Mouse (Mus musculus): ENCODE data around the gene Itpkb. TPM values are rescaled to one million over a fixed set of nuclear protein-coding genes. Genes with fewer than 3 reads are reported as not detected.

Gene Itpkb
- total and polyA plus RNA-seq, 3 experiments: 4.2 to 14.4 (median 10.6) TPM

GRCm38 (mm10) chr1:180422076-180422828 is 92.0 kb downstream of the Itpkb start (continued):
- TF ChIP-seq TBP (conservative IDR thresholded peaks at IDR 0.05; ENCODE audit: low read depth, low read length) (no peak), POLR2AphosphoS2 (IDR thresholded peaks at IDR 0.05; ENCODE audit: low read depth, low read length) (no peak), KAT2A (IDR thresholded peaks at IDR 0.05; ENCODE audit: insufficient replicate concordance, low read length) (no peak), TCF12 (IDR thresholded peaks at IDR 0.05; ENCODE audit: low read depth, low read length) (peak; percentile 21; the same call in 1 of the 2 replicates), CTCF (conservative IDR thresholded peaks at IDR 0.05 in 1 of 2, IDR thresholded peaks at IDR 0.05 in 1 of 2; ENCODE audit: low read depth in 2 of 2, low read length in 2 of 2) (peak; percentile 63 to 91), E2F4 (IDR thresholded peaks at IDR 0.05; ENCODE audit: insufficient replicate concordance, low read depth, low read length) (no peak), HCFC1 (IDR thresholded peaks at IDR 0.05; ENCODE audit: low read depth, low read length) (no peak), CHD1 (IDR thresholded peaks at IDR 0.05; ENCODE audit: low read depth, low read length) (no peak), IRF4 (IDR thresholded peaks at IDR 0.05; ENCODE audit: low read depth, low read length) (peak; percentile 41)

DNA sequence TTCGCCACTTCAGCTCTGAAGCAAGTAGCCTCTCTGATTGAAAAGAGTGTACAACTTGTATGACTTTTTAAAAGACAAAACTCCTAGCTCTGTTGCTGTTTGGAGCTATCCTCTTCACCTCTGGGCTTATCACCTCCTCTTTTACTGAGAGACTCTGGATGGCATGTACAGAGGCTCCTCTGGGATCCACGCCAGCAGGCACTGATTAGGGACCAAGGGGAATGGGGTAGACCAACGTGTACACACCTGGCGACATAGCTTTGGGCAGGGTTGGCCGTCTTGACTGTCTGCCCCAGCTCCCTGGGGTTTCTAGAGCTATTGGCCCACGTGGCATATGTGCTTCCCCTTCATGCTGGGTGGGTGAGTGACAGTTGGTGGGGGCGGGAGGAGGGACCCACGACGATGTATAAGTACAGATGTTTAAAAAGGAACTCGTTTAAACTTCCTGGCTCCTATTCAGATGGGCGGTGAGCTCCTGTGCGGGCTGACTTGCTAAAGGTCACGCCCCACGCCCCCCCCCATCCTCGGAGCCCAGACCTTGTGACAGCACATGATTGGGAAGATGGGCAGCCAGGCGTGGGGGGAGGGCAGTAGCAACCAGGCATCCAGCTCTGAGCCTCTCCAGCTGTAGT is 92.8 kb downstream of the Itpkb start:
- Histone ChIP-seq H3K4me3 (replicated peaks in 1 of 3; ENCODE audit: low read depth in 2 of 3, low read length in 2 of 3, poor library complexity in 1 of 3) (no peak overlapping the region), H3K4me1 (ENCODE audit: control insufficient read depth in 1 of 2, insufficient read depth in 2 of 2) (peaks cover 52 to 96% of the 10 kb centered on the region in 2 experiments), H3K27me3 (replicated peaks) (no peaks in the 10 kb centered on the region), H3K27ac (ENCODE audit: insufficient read depth, low read depth) (peak overlapping the region; percentile 90), H3K9ac (ENCODE audit: insufficient read depth, low read depth) (peak overlapping the region; percentile 15; the same call in 1 of the 2 replicates), H3K79me2 (replicated peaks; ENCODE audit: control insufficient read depth, extremely low read depth, insufficient read depth, poor library complexity, severe bottlenecking) (no peaks in the 10 kb centered on the region), H3K36me3 (replicated peaks in 1 of 2; ENCODE audit: control insufficient read depth in 1 of 2, insufficient read depth in 1 of 2, low read length in 1 of 2) (peaks cover 28 to 52% of the 10 kb centered on the region in 2 experiments), H3K9me3 (replicated peaks; ENCODE audit: low read length) (no peaks in the 10 kb centered on the region), H3K4me2 (ENCODE audit: insufficient read depth, low read depth, poor library complexity, severe bottlenecking) (peak overlapping the region; percentile 8)
- dilution Hi-C loops (cut with MboI; ENCODE audit: extremely low pct_ligation_motif_present, extremely low pct_unique_long_range_greater_than_20kb, low sequenced_read_pairs) (no loop called here), in situ Hi-C loops (cut with MboI; ENCODE audit: low pct_ligation_motif_present, low pct_unique_long_range_greater_than_20kb, low sequenced_read_pairs) (loop anchor here (25.0 kb wide), 1 partner anchor 561 kb away; no protein-coding TSS in a partner anchor)
- peak; percentile 76 for DNase-seq (ENCODE audit: extremely low read depth)
- TF ChIP-seq JUN (IDR thresholded peaks at IDR 0.05; ENCODE audit: insufficient read depth, low read depth, low read length) (no peak), CHD1 (IDR thresholded peaks at IDR 0.05; ENCODE audit: low read depth, low read length) (no peak), HCFC1 (IDR thresholded peaks at IDR 0.05; ENCODE audit: low read depth, low read length) (no peak), ELF1 (IDR thresholded peaks at IDR 0.05; ENCODE audit: low read depth, low read length) (no peak), ZC3H11A (IDR thresholded peaks at IDR 0.05; ENCODE audit: low read depth, low read length) (no peak), KAT2A (IDR thresholded peaks at IDR 0.05; ENCODE audit: insufficient replicate concordance, low read length) (no peak), JUND (conservative IDR thresholded peaks at IDR 0.05; ENCODE audit: low read depth, low read length) (no peak), TBP (conservative IDR thresholded peaks at IDR 0.05; ENCODE audit: low read depth, low read length) (no peak), ZMIZ1 (IDR thresholded peaks at IDR 0.05; ENCODE audit: low read depth, low read length) (0 out of 2 replicates have a peak, but pooled peaks have one; percentile 0), ETS1 (conservative IDR thresholded peaks at IDR 0.05; ENCODE audit: low read depth, low read length) (peak; percentile 66), RCOR1 (conservative IDR thresholded peaks at IDR 0.05; ENCODE audit: low read depth, low read length) (no peak), PAX5 (IDR thresholded peaks at IDR 0.05; ENCODE audit: low read length) (no peak), POLR2A (IDR thresholded peaks at IDR 0.05; ENCODE audit: low read depth, low read length) (0 out of 2 replicates have a peak, but pooled peaks have one; percentile 28), GABPA (IDR thresholded peaks at IDR 0.05; ENCODE audit: insufficient replicate concordance, low read depth, low read length) (no peak), BHLHE40 (IDR thresholded peaks at IDR 0.05; ENCODE audit: low read depth, low read length) (peak; percentile 81), MAZ (IDR thresholded peaks at IDR 0.05; ENCODE audit: low read depth, low read length) (0 out of 2 replicates have a peak, but pooled peaks have one; percentile 30), UBTF (IDR thresholded peaks at IDR 0.05; ENCODE audit: low read depth, low read length) (no peak), CTCF (conservative IDR thresholded peaks at IDR 0.05 in 1 of 2, IDR thresholded peaks at IDR 0.05 in 1 of 2; ENCODE audit: low read depth in 2 of 2, low read length in 2 of 2) (no peak), MYC (IDR thresholded peaks at IDR 0.05; ENCODE audit: low read depth, low read length) (no peak; the same call in 1 of the 2 replicates), POLR2AphosphoS2 (IDR thresholded peaks at IDR 0.05; ENCODE audit: low read depth, low read length) (no peak), MAFK (IDR thresholded peaks at IDR 0.05; ENCODE audit: insufficient replicate concordance, low read length) (no peak), ZNF384 (IDR thresholded peaks at IDR 0.05; ENCODE audit: low read depth, low read length) (no peak), MEF2A (IDR thresholded peaks at IDR 0.05; ENCODE audit: borderline replicate concordance, low read depth, low read length) (no peak), USF1 (IDR thresholded peaks at IDR 0.05; ENCODE audit: low read depth, low read length) (peak; percentile 45), SMC3 (IDR thresholded peaks at IDR 0.05; ENCODE audit: low read depth, low read length) (no peak), USF2 (conservative IDR thresholded peaks at IDR 0.05; ENCODE audit: low read depth, low read length) (no peak), NRF1 (IDR thresholded peaks at IDR 0.05; ENCODE audit: low read depth, low read length) (no peak), IRF4 (IDR thresholded peaks at IDR 0.05; ENCODE audit: low read depth, low read length) (no peak), CHD2 (IDR thresholded peaks at IDR 0.05; ENCODE audit: low read length) (peak; percentile 36; the same call in 1 of the 2 replicates), MXI1 (IDR thresholded peaks at IDR 0.05; ENCODE audit: low read depth, low read length) (no peak), MAX (IDR thresholded peaks at IDR 0.05; ENCODE audit: low read length) (0 out of 2 replicates have a peak, but pooled peaks have one; percentile 6)

Data from CH12.LX (cell line).